Mouse (Mus musculus): ENCODE data around the gene Dcst1. TPM values are rescaled to one million over a fixed set of nuclear protein-coding genes. Genes with fewer than 3 reads are reported as not detected.
A peak's percentile ranks its signal among the peaks of the same experiment; 100 is the strongest.

Gene Dcst1
- total RNA-seq, 2 experiments from 2014 or later, result not detected

DNA sequence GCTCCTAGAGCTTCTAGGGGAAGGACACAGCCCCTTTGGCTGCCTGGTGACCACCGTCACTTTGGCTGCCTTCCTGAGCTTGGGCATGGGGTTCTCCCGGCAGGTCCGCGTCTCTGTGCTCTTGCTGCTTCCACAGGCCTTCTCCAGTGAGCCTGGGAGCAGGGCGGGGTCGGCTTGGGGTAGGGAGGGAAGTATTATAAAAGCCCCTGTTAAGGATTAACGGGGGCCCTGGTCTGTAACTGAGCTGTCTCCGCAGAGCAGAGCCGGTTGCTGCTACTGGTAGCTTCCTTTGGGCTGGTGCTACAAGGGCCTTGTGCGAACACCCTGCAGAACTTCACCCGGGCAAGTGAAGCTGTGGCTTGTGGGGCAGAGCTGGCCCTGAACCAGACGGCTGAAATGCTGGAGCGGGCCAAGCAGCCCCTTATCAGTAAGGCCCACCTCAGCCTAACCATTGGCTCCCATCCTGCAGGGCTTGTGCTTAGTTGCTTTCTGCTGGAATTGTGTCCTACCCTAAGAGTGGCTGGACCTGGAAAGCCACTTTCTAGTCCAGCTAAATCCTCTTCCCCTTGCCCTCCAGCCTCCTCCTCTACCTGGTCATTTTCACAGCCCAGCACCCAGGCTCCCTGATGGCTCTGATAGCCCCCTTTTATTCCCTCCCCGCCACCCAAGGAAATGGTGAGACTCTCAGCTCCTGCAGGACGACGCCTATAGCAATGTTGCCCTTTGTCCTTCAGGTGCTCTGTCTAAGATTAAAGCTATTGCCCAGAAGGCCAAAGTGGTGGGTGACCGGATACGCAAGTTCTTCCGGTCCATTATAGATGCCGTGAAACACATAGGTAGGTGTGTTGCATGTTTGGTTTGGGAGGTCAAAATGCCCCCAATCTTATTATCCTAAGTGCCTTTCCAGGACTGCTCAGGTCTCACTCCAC lies 697 bp upstream of the Dcst1 start:
- ATAC-seq (replicated peaks; ENCODE audit: poor library complexity), result peak; percentile 34; the same call in 1 of the 2 replicates

DNA sequence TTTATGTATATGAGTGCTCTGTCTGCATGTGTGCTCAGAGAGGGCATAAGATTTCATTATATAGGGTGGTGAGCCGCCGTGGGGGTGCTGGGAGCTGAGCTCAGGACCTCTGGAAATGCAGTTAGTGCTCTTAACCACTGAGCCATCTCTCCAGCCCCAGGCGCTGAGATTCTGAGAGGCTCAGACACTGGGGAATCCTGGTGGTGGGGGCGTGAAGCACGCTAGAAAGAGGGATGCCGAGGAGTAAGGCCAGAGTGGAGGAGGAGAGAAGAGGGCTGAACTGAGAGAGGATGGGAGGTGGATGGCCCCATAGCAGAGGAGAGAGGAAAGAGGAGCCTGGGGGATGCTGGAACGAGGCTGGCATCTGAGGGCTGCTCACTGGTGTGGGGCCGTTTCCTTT lies 422 bp downstream of the Dcst1 start:
- ATAC-seq (replicated peaks; ENCODE audit: poor library complexity), result no peak

DNA sequence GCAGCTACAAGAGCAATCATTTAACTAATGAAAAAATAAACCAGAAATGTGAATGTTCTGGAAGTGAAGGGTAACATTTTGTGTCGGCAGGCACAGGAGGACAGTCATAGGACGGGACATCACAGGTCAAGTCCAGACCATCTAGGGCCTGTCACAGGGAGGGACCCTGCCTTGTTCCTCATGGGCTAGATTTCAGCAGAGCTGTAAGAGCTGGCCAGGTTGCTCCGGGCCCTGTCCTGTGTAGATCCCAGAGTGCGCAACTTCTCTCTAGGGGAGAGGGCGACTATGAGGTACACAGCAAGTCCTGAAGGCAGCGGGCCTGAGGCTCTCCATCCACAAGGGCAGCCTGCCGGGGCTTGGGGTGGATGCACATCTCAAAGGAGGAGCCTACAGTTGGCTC lies 3.4 kb downstream of the Dcst1 start, which contains the start of gene Dcst2:
TSS of gene Dcst2 (plus strand) at position 301 of the 400 bp plus-strand sequence.
- ATAC-seq (replicated peaks; ENCODE audit: poor library complexity), result no peak

DNA sequence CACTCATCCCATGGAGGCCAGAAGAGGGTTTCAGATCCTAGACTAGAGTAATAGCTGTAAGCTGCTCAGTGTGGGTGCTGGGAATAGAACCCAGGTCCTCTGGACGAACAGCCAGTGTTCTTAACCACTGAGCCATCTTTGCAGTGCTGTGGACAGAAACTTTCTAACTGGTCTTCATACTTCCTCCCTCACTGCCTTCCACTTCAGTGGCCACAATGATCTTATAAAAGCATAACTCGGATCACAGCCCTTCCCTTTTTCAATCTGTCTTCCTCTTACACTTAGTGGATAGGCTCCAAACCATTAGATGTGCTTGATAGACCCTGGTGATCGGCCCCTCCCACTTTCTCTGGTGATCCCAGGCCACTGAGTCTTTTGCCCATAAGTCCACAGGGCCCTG lies 4.8 kb downstream of the Dcst1 start:
- peak; percentile 55; the same call in 1 of the 2 replicates for ATAC-seq (replicated peaks; ENCODE audit: poor library complexity)

DNA sequence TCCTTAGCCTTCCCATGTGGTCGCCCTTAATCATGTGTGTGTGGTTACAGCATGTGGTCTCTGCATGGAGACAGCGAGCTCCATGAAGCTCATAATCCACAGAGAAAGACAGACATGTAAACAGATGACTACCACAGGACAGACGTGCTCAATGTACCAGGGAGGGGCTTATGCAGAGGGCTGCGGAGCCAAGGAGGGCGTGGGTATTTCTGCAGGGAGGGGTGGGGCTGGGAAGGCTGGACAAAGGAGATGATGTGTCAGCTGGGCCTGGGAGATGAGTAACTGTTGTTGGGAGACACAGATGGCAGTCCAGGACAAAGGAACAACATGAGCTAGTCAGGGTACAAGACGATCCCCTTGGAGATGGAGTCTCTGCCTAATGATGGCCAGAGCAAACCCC lies 5.4 kb downstream of the Dcst1 start:
- ATAC-seq (replicated peaks; ENCODE audit: poor library complexity), result no peak

DNA sequence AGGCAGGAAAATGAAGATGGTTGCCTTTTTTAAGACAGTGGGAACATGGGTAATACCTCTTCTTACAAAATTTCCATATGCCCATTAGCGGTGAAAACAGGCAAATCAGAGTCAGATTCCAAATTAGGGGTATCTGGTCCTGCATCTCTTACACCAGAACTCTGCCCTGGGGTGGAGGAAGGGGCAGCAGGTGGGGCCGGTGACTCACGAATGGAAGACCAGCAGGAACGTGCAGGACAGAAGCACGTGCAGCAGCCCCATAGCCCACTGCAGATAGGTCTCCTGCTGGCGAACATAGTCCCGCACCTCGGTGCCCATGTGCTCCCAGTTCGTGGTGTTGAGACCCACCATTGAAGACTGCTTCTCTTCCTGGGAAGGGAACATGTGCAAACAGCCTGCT lies 9.0 kb downstream of the Dcst1 start:
- no peak for ATAC-seq (replicated peaks; ENCODE audit: poor library complexity)

DNA sequence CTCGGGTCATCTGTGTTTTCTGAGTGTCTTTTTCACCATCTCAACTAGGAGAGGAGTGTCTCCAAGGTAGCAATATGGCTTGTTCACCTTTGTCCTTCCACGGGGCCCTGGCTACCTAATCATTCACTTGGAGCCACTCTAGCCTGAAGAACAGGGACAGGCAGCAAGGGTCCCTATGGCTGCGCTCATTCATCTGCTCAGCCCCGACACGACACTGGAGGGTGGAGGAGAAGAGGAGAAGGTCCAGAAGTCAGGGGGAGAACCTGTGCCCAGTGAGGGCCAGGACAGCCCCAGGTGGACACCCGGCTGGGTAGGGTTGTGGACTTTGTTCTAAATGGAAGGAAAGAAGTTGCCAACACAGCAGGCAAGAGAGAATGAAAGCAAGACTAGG lies 9.5 kb downstream of the Dcst1 start:
- no peak for ATAC-seq (replicated peaks; ENCODE audit: poor library complexity)

DNA sequence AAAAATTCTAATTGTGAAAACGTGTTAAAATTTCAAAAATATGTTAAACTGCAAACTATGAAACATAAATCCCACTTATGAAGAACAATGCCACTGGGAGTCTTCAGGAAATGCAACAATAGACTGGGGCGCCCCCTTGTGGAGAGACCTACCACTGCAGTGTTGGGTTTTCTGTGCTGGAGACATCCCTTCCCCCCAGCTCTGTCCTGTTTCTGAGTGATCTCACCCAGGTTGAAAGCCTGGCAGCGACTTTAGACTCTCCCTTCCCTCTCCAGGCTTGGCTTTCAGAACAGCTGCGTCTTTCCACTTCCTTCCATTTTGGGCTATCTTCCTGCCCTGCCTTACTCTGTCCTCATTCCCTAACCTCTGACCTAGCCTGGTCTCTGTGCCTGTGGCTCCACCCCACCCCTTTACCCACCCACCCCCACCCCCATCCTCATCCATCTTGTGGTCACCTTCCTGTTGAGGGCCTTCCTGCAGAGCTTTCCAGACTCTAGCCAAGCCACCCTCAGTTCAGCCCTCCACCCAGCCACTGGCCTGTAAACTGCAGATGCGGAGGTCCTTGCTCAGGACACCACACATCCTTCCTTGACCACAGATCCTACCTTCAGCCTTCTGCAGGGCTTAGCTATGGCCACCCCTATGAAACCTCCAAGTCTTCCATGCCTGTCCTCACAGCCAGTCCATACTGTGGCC lies 10.1 kb downstream of the Dcst1 start:
- peak; percentile 62 for ATAC-seq (replicated peaks; ENCODE audit: poor library complexity)

DNA sequence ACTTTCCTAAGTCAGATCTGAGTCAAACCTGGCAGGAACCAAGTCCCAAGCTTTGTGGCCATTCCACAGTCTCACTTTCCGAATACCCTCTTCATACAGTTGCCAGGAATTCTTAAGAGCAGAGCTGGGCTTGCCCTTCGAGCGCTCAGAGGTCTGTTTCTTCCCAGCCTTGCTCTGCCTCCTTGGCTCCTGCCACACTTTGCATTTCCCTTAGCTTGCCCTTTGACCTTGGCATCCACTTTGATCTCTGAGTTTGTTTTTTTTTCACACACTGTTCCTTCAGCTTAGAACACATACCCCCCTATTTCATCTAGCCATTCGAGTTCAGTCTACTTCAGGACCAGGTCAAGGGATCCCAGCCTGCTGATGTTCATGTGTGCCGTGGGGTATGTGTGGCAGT lies 13.8 kb downstream of the Dcst1 start:
- no peak for ATAC-seq (replicated peaks; ENCODE audit: poor library complexity)

DNA sequence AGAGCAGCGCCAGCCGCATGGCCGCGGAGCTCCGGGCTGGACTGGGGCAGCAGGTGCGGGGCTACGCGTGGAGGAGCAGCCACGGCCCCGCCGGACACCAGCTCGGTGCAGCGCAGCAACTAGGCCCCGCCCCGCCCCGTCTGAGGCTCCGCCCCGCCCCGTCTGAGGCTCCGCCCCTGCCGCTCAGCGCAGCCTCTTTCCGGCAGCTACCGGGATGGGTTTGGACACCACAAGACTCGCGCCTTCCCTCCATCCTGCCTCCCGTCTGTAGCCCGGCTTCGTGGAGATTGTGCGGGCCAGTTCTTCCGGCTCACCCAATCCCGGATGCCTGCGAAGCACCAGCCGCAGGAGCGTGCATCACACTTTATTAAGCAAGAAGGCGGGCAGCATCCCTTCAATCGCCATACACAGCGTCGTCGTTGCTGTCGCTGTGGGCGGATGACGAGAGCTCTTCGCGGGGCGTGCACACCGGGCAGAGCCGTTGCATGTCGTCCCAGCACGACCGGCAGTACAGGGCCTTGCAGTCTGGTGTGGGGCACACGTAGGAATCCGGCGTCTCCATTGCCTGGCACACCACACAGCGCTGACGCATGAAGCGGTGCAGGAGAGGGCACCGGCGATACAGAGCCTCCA lies 15.1 kb downstream of the Dcst1 start, which contains the start of gene Adam15:
TSS of gene Adam15 (minus strand) at position 128 of the 633 bp plus-strand sequence.
- peak; percentile 77 for ATAC-seq (replicated peaks; ENCODE audit: poor library complexity)

DNA sequence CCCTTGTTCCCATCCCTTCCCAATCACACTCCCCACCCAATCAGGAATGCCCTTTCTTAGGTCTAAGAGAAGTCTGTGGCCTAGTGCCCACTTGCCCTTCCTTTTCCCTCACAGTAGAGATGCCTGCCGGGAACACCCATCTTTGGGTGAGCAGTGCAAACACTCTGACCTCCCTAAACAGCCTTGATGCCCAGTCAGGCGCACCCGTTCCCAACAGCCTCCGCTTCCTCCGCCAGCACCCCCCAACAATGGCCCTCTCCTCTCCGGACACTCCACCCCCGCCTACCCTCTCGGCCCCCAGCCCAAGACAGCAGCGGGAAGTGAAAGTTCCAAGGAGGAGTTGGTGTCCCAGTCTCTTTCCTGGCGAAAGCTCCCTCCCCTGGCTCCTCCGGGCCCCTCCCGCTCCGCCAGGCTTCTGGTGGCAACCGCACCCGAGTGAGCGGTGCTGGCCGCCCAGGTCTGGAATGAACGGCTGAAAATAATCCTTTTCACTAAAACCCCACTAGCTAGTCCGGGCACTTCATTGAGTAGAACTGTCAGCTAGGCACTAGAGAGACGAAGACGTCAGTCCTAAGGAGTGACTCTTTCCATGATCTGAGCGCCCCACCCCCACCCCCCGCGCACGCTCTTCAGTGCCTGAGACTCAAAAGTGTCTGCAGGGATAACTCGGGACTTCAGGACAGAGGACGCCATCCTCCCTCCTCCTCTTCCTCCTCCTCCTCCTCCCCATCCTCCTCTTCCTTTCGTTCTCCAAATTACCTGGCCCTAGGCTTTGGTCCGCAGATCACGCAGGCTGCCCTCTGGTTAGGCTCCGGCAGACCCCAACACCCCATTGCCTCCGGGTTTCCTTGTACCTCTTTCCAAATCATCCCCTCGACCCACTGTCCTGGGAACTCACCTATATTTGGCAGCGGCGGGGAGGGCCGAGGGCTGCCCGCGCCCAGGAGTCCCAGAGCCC lies 15.9 kb downstream of the Dcst1 start:
- ATAC-seq (replicated peaks; ENCODE audit: poor library complexity), result no peak

DNA sequence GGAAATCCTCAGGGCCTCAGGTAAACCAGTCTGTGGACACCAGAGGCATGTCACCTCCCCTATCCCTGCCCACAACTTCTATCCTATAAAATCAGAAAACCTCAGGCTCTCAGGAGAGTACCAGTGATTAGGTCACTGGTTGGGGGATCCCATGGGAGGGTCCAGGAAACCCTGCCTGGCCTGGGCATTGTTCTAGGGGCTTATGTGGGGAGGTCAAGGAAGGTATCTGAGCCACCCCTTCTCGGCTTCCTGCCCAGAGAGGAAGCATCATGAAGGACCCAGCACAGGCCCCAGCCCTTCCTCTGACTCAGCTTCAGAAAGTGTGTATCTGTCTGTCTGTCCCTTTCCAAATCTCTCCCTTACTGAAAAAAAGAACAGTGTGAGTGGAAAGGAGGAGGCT lies 17.1 kb downstream of the Dcst1 start:
- no peak for ATAC-seq (replicated peaks; ENCODE audit: poor library complexity)

DNA sequence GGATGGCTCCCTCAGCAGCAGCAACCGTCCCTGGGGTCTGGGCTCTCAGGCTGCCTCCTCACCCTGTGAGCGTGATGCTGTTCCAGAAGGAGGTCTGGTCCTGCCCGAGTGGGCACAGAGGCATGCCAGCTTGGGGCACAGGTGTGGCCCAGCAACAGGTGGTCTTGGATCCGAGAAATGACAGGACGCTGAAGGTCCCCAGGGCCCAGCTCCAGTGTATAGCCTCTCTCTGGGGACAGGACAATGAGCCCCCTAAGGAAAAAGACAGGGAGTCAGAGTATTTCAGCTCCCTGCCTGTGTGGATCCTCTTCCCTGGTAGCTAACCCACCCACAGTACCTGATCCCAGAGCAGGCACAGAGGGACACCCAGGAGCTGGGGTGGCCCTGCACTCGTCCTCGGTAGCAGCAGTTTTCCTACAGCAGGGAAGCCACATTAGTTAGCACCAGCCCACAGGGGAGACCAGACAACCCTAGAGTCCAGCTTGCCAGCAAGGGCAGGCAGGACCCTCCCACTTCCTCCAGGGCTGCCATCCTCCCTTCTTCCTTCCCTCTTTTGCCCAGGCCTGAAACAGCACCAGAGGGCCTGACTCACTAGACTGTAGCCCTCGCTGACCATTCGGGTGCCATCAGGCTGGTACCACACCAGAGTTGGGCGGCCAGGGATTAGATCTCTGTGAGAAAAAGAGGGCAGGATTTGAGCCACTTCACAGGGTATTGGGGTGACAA lies 18.1 kb downstream of the Dcst1 start:
- peak; percentile 42 for ATAC-seq (replicated peaks; ENCODE audit: poor library complexity)

DNA sequence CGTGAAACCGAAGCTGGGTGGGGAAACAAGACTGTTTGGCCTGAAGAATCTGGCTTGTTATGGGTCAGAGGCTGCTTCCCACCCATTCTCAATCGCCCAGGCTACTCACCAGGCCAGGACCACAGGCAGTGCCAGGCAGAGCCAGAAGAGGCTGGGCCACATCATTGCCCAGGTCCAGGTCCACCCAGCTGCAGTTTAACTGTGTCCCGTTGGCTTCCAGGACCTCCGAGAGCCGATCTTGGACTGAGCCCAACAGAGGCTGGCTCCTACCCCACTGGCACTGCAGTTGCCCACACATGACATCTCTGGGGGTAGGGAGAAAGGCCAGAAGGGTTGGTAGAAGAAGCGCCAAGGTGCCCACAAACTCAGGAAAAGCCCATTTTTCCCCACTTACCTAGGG lies 21.8 kb downstream of the Dcst1 start:
- no peak for ATAC-seq (replicated peaks; ENCODE audit: poor library complexity)

DNA sequence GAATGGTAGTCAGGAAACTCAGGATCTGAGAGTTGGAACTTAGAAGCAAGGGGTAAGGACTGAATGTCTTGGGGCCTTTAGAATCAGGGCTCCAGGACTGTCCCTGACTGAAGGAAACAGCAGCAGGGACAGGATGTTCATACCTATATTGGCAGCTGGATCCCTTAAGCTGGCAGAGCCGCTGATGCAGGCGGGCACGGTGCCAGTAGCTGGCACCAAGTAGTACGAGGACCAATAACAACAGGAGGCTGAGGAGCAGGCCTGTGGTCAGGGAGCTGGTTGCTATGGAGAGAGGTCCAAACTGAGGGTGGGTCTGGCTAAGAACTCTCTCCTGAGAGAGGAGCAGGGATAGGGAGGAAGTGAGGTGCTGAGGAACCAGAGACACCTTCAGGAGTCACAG lies 23.3 kb downstream of the Dcst1 start:
- ATAC-seq (replicated peaks; ENCODE audit: poor library complexity), result no peak

DNA sequence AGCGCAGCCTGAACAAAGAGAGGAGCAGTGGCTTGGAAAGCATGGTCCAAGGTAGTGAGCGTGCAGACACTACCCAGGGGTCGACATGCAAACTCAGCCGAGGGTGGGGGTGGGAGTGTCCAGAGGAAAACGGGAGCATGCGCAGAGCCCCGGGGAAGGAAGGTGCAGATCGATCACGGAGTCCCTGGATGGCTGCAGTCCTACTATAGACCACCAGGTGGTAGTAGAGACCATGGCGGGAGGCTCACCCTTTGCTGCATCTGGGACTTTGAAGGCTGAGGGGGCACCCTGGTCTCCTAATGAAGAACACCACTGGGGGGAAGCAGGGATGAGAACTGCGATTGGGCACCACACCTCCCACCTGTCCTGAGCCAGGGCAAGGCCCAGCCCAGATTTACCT lies 24.6 kb downstream of the Dcst1 start:
- peak; percentile 86 for ATAC-seq (replicated peaks; ENCODE audit: poor library complexity)

DNA sequence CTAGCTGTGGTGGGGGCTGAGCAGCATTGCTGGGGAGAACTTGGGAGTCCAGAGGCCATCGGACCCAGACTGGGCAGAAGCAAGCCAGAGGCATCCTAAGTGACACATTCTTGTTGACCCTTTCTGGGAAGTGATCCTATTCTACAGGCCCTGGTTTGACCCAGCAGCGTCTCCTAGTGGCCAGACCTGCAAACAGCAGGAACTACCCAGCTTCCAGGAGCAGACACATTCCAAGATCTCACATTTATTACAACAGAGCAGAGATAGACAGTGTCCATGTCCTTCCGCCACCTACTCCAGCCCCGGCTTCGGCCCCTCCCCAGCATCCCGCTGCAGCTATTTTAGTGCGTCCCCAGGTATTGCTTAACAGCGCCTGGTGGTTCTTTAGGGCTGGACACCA lies 25.6 kb downstream of the Dcst1 start:
- peak; percentile 57 for ATAC-seq (replicated peaks; ENCODE audit: poor library complexity)

DNA sequence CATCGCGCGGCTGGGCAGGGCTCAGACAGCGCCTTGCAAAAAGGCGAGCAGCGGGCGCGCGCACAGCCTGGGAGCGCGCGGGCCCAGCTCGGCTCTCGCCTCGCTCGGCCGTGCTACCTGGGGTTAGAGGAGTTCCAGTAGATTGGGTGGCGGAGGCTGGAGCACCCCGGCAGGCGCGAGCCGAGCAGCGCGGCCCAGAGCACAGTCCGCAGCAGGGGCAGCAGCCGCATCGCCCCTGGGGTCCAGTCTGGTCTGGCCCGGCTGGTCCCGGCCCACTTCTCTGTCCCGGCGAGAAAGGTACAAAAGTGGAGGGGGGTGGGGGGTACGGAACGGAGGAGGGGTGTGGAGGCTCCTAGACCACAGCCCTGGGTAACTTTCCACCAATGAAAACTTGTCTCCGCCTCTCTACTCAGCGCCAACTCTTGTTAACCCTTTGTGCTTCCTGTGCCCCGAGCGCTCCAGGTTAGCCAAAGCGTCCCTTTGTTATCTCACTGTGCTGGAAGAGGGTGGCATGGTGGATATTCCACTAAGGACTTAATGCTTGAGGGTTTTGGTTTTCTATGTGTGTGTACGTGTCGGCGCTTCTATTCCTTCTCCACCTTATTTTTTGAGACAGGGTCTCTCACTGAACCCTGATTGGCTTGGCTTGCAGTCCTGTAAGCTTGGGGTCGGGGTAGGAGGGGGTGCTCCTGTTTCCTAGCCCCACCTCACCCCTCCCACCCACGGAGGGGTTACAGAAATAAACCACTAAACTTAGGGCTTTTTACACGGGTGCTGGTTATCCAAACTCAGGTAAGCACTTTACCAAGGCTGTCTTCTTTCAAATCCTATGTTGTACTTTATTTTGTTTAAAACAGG lies 27.1 kb downstream of the Dcst1 start, which contains the start of gene Efna4:
TSS of gene Efna4 (minus strand) at position 308 of the 858 bp plus-strand sequence.
- peak; percentile 35 for ATAC-seq (replicated peaks; ENCODE audit: poor library complexity)
